Mouse (Mus musculus) neural tube, embryonic 14.5 days (tissue): ENCODE results near the gene Myt1. TPM values are rescaled to one million over a fixed set of nuclear protein-coding genes. Genes with fewer than 3 reads are reported as not detected.

ENCODE experiments used
- ATAC-seq: fragments of 200-750 bp; cut with Nextera tagmentation; 2 replicates; pipeline ENCODE4 v1.8.0; 2017; ENCODE audit warnings: low read depth, mild to moderate bottlenecking, moderate TSS enrichment, moderate library complexity
- H3K27ac ChIP-seq: fragments of 300-500 bp; sonication (generic); 2 replicates; pipeline ENCODE4 v1.5.1; 2014; ENCODE audit warnings: low read depth, mild to moderate bottlenecking, control low read depth, low read length, moderate library complexity, mixed read lengths
- H3K27me3 ChIP-seq: fragments of 300-500 bp; sonication (generic); 2 replicates; pipeline ENCODE4 v1.6.1; 2014; ENCODE audit warnings: low read length; ENCODE audit not compliant: control insufficient read depth, insufficient read depth
- H3K36me3 ChIP-seq: fragments of 300-500 bp; sonication (generic); 2 replicates; pipeline ENCODE4 v1.6.1; 2014; ENCODE audit warnings: low read length, mixed read lengths; ENCODE audit not compliant: control insufficient read depth, insufficient read depth
- H3K4me1 ChIP-seq: fragments of 300-500 bp; sonication (generic); 2 replicates; pipeline ENCODE4 v1.6.1; 2014; ENCODE audit warnings: low read length; ENCODE audit not compliant: control insufficient read depth, insufficient read depth
- H3K4me2 ChIP-seq: fragments of 300-500 bp; sonication (generic); 2 replicates; pipeline ENCODE4 v1.6.1; 2014; ENCODE audit warnings: mild to moderate bottlenecking, low read depth, low read length, control low read depth
- H3K4me3 ChIP-seq: fragments of 300-500 bp; sonication (generic); 2 replicates; pipeline ENCODE4 v1.5.1; 2014; ENCODE audit warnings: low read depth, low read length, control low read depth, mixed read lengths
- H3K9ac ChIP-seq: fragments of 300-500 bp; sonication (generic); replicated peaks from 2 replicates; pipeline ENCODE4 v1.6.1; 2014; ENCODE audit warnings: low read depth, mild to moderate bottlenecking, control low read depth, low read length, mixed read lengths
- H3K9me3 ChIP-seq: fragments of 300-500 bp; sonication (generic); 2 replicates; pipeline ENCODE4 v1.6.1; 2016; ENCODE audit warnings: low read length; ENCODE audit not compliant: control insufficient read depth
- WGBS: fragments of 180-500 bp; shearing (Covaris S2); extraction: QIAGEN DNeasy Blood & Tissue Kit; methylation state at CpG from one replicate; pipeline ENCODE4 v1.1.7; 2014; 5-methylcytosine and 5-hydroxymethylcytosine counted together
- polyA plus RNA-seq: library from polyadenylated mRNA; unstranded; fragments of >200 nt; fragmentation: Nextera tagmentation; extraction: Ambion mirVana; gene quantifications from 2 replicates; pipeline ENCODE4 v1.2.1, GENCODE M21; 2014

The Myt1 gene
- polyA plus RNA-seq, 1 experiment from 2014 or later: 26.9 TPM

- WGBS: 11% methylated on average over 14 of the region's 14 CpGs
- peak; percentile 89 for ATAC-seq
- Histone ChIP-seq H3K27me3 (no peaks in the 10 kb centered on the region), H3K36me3 (no peaks in the 10 kb centered on the region), H3K4me2 (peak overlapping the region; percentile 88), H3K9ac (peak overlapping the region; percentile 76), H3K9me3 (no peaks in the 10 kb centered on the region), H3K4me3 (peak overlapping the region; percentile 62), H3K4me1 (peaks cover 42% of the 10 kb centered on the region), H3K27ac (peak overlapping the region; percentile 95)
Measured at GRCm38 (mm10) chr2:181766672-181767557, 3.8 kb downstream of the Myt1 start.

GRCm38 (mm10) chr2:181768451-181768850 lies 5.3 kb downstream of the Myt1 start:
- no peaks in the 10 kb centered on the region for H3K36me3 ChIP-seq
- peak overlapping the region; percentile 88 for H3K4me2 ChIP-seq
- H3K9me3 ChIP-seq: no peaks in the 10 kb centered on the region
- H3K4me1 ChIP-seq: peaks cover 37% of the 10 kb centered on the region
- no peaks in the 10 kb centered on the region for H3K27me3 ChIP-seq
- H3K9ac ChIP-seq: peak overlapping the region; percentile 43
- no peak for ATAC-seq
- H3K27ac ChIP-seq: no peak overlapping the region
- peak overlapping the region; percentile 62 for H3K4me3 ChIP-seq

- Histone ChIP-seq H3K9ac (0 out of 2 replicates have a peak overlapping the region, but pooled peaks have one; percentile 43), H3K36me3 (no peaks in the 10 kb centered on the region), H3K4me2 (peak overlapping the region; percentile 88), H3K27ac (no peak overlapping the region), H3K4me3 (peak overlapping the region; percentile 62), H3K27me3 (no peaks in the 10 kb centered on the region), H3K4me1 (peaks cover 32% of the 10 kb centered on the region), H3K9me3 (no peaks in the 10 kb centered on the region)
- 54% methylated on average over 2 of the region's 2 CpGs for WGBS
- ATAC-seq: no peak
Measured at GRCm38 (mm10) chr2:181769397-181769796, 6.3 kb downstream of the Myt1 start.

GRCm38 (mm10) chr2:181773203-181773602 lies 10.1 kb downstream of the Myt1 start:
- Histone ChIP-seq H3K36me3 (no peaks in the 10 kb centered on the region), H3K4me1 (peaks cover 19% of the 10 kb centered on the region), H3K9ac (no peak overlapping the region), H3K27ac (no peak overlapping the region), H3K9me3 (no peaks in the 10 kb centered on the region), H3K4me3 (no peak overlapping the region), H3K4me2 (no peak overlapping the region), H3K27me3 (no peaks in the 10 kb centered on the region)
- WGBS: 56% methylated on average over 2 of the region's 2 CpGs
- no peak for ATAC-seq

DNA sequence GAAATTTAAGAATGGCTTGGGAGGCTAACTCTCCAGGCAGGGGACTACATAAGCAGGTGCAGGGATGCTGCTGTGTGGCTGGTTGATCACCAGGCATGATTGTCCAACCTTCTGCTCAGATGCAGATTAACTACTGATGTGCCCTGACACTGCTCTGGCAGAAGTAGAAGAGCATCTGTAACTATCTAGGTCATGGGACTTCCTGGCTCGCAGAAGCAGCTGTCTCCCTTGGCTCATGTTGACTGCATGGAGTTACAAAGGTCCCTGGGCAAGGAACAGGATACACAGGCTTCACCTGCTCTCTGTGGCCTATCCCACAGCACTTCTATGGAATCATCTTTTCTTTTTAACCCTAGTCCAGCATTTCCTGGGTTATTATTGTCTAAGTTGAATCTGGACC lies 12.7 kb downstream of the Myt1 start:
- Histone ChIP-seq H3K27me3 (no peaks in the 10 kb centered on the region), H3K4me3 (no peak overlapping the region), H3K4me1 (peaks cover 16% of the 10 kb centered on the region), H3K27ac (no peak overlapping the region), H3K36me3 (no peaks in the 10 kb centered on the region), H3K4me2 (no peak overlapping the region), H3K9ac (no peak overlapping the region), H3K9me3 (no peaks in the 10 kb centered on the region)
- no peak for ATAC-seq
- 74% methylated on average over 1 of the region's 1 CpGs for WGBS

DNA sequence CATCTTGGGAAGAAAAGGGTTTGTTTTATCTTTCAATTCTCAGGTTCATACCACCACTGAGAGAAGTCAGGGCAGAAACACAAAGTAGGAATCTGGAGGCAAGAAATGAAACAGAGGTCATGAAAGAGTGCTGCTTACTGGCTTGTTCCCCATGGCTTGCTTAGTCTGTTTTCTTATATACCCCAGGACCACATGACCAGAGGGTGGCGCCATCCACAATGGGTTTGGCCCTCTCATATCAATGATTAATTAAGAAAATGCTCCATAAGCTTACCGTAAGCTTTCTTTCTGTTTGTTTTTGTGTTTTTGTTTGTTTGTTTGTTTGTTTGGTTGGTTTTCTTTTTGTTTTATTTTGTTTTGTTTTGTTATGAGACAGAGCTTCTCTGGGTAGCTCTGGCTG lies 14.6 kb downstream of the Myt1 start:
- Histone ChIP-seq H3K9me3 (no peaks in the 10 kb centered on the region), H3K4me2 (no peak overlapping the region), H3K27me3 (no peaks in the 10 kb centered on the region), H3K36me3 (no peaks in the 10 kb centered on the region), H3K4me1 (peaks cover 15% of the 10 kb centered on the region), H3K9ac (no peak overlapping the region), H3K27ac (no peak overlapping the region), H3K4me3 (no peak overlapping the region)
- WGBS: 58% methylated on average over 2 of the region's 2 CpGs
- ATAC-seq: no peak

GRCm38 (mm10) chr2:181781421-181781820 lies 18.3 kb downstream of the Myt1 start:
- no peaks in the 10 kb centered on the region for H3K9me3 ChIP-seq
- peak overlapping the region; percentile 6; the same call in 1 of the 2 replicates for H3K4me2 ChIP-seq
- no peak for ATAC-seq
- H3K27ac ChIP-seq: peak overlapping the region; percentile 70; the same call in 1 of the 2 replicates
- WGBS: 4% methylated on average over 1 of the region's 1 CpGs
- H3K4me3 ChIP-seq: no peak overlapping the region
- peaks cover 8% of the 10 kb centered on the region; the same call in 1 of the 2 replicates for H3K36me3 ChIP-seq
- no peaks in the 10 kb centered on the region for H3K27me3 ChIP-seq
- H3K9ac ChIP-seq: no peak overlapping the region
- H3K4me1 ChIP-seq: peaks cover 7% of the 10 kb centered on the region; the same call in 1 of the 2 replicates

- ATAC-seq: peak; percentile 54; the same call in 1 of the 2 replicates
- Histone ChIP-seq H3K4me3 (no peak overlapping the region), H3K36me3 (peaks cover 24% of the 10 kb centered on the region; the same call in 1 of the 2 replicates), H3K4me2 (no peak overlapping the region), H3K27me3 (no peaks in the 10 kb centered on the region), H3K9ac (no peak overlapping the region), H3K4me1 (no peaks in the 10 kb centered on the region), H3K9me3 (no peaks in the 10 kb centered on the region), H3K27ac (no peak overlapping the region)
- 44% methylated on average over 5 of the region's 5 CpGs for WGBS
Measured at GRCm38 (mm10) chr2:181787852-181788251, 24.7 kb downstream of the Myt1 start.

DNA sequence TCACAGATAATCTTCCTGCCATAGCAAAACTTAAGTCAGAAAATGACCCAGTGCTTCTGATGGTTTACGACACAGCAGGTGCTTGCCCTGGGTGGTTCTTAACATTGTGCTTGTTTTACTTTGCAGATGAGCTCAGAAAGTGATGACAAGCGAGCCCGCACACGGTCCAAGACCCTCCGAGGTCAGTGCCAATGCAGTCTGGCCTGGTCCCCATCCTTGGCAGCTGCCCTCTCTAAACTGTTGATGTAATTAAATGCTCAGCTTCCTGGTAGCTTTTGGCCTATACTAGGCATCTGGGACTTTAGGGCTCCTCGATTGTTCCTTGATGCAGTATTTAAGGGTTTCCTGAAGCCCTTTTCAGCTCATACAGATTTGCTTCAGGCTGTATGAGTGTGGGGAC lies 26.3 kb downstream of the Myt1 start:
- Histone ChIP-seq H3K4me3 (no peak overlapping the region), H3K27ac (no peak overlapping the region), H3K4me1 (no peaks in the 10 kb centered on the region), H3K36me3 (peaks cover 28% of the 10 kb centered on the region; the same call in 1 of the 2 replicates), H3K27me3 (no peaks in the 10 kb centered on the region), H3K9me3 (no peaks in the 10 kb centered on the region), H3K9ac (no peak overlapping the region), H3K4me2 (no peak overlapping the region)
- no peak for ATAC-seq
- 79% methylated on average over 6 of the region's 6 CpGs for WGBS
